Mouse (Mus musculus) layer of hippocampus, adult 11-12 months (tissue): ENCODE results near the gene Rab5a.
A peak's percentile ranks its signal among the peaks of the same experiment; 100 is the strongest.

Experiments used
- DNase-seq: peaks from one replicate; pipeline ENCODE4 v3.0.0; 2022; ENCODE audit warnings: low spot score

Rab5a gene

GRCm38 (mm10) chr17:53543591-53544324 lies 64.7 kb downstream of the Rab5a start:
- DNase-seq: peak; percentile 67

- no peak for DNase-seq
Measured at GRCm38 (mm10) chr17:53551306-53552299, 72.6 kb downstream of the Rab5a start.

GRCm38 (mm10) chr17:53554088-53554487 lies 75.1 kb downstream of the Rab5a start:
- DNase-seq: no peak

DNA sequence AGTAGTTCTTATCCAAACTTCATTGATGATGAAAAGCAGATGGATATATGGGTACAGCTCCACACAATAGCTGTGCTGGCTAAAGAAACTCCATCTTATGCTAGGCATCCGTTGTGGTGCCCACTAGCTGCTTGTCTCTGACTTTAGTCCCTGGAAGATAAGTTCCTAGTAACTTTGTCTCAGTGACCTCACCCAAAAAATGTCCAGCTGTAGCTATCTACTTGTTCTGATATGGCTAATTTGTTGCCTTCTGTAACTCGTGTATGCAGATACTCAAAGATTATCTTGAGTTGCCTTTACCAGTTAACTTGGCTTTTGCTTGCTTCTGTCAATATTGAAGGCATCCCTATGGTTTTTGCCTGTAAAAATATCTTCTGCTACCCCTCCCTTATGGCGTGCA lies 75.8 kb downstream of the Rab5a start:
- no peak for DNase-seq
